Mouse (Mus musculus): ENCODE measurements around the gene Gfy. TPM values are rescaled to one million over a fixed set of nuclear protein-coding genes. Genes with fewer than 3 reads are reported as not detected.

Gfy gene
- total and polyA plus RNA-seq, 2 experiments from 2014 or later, result not detected

DNA sequence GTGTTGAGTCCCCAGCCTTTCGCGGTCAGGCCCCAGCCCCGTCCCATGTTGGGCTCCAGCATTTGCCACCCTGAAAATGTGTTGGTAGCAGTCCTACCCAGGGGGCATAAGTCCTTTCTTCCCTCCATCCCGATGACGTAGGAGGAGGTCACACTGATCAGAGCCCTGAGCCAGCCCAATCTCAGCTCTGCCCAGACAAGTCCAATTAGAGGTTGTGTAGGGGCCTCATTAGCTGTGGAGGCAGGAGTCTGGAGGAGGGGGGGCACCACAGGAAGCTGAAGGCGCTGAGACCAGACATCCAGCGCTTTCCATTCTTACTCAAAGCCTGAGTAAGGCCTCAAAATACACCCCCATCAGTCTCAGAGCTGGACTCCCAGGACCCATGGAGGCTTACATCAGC, 6.6 kb upstream of the Gfy start:
- Histone ChIP-seq H3K9ac (no peak overlapping the region), H3K4me2 (ENCODE audit: low read depth) (no peak overlapping the region)
- WGBS, result 57% methylated on average over 7 of the region's 7 CpGs

GRCm38 (mm10) chr7:45183672-45184071, 4.3 kb upstream of the Gfy start:
- WGBS, result 74% methylated on average over 7 of the region's 7 CpGs
- H3K9ac ChIP-seq, result no peak overlapping the region
- no peak overlapping the region for H3K27ac ChIP-seq (ENCODE audit: low read depth, low read length)
- peaks cover 61% of the 10 kb centered on the region for H3K27me3 ChIP-seq (ENCODE audit: insufficient read depth, low read length)
- no peak for ATAC-seq
- no peak overlapping the region for H3K4me2 ChIP-seq (ENCODE audit: low read depth)
- no peak for TF ChIP-seq CTCF (IDR thresholded peaks at IDR 0.05; ENCODE audit: low read depth)
- no peaks in the 10 kb centered on the region for H3K36me3 ChIP-seq (ENCODE audit: insufficient read depth)
- DNase-seq, result no peak
- no peaks in the 10 kb centered on the region for H3K9me3 ChIP-seq (ENCODE audit: low read length)
- H3K4me3 ChIP-seq (ENCODE audit: low read depth, low read length), result no peak overlapping the region
- H3K4me1 ChIP-seq (ENCODE audit: insufficient read depth), result no peaks in the 10 kb centered on the region

More for the DNA sequence above, 6.6 kb upstream of the Gfy start:
- H3K27me3 ChIP-seq (ENCODE audit: insufficient read depth, low read length), result peaks cover 39% of the 10 kb centered on the region
- no peak for ATAC-seq
- no peak for DNase-seq
- H3K4me3 ChIP-seq (ENCODE audit: low read depth, low read length), result no peak overlapping the region
- H3K9me3 ChIP-seq (ENCODE audit: low read length), result no peaks in the 10 kb centered on the region
- no peaks in the 10 kb centered on the region for H3K4me1 ChIP-seq (ENCODE audit: insufficient read depth)
- TF ChIP-seq CTCF (IDR thresholded peaks at IDR 0.05; ENCODE audit: low read depth), result no peak
- H3K27ac ChIP-seq (ENCODE audit: low read depth, low read length), result no peak overlapping the region
- no peaks in the 10 kb centered on the region for H3K36me3 ChIP-seq (ENCODE audit: insufficient read depth)

DNA sequence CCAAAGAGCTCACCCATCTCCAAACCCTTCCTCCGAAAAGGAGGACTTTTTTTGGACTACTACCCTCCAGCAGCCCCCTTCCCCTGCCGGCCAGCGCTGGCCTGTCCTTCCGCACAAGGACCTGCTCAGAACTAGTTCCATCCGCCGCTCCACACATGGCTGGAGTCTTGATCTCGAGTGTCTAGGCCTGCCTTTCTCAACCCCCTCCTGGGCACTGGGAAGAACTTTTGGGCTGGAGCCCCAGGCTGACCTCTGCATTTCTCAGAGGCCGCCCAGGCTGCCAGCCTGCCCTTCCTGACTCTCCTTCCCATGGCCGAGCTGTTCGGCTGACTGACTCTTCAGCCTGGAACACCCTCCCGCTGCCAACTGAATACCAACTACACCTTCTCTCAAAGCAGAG, 3.2 kb upstream of the Gfy start:
- H3K36me3 ChIP-seq (ENCODE audit: insufficient read depth), result no peaks in the 10 kb centered on the region
- DNase-seq (no peak), ATAC-seq (peak; percentile 6; the same call in 1 of the 2 replicates)
- peak overlapping the region; percentile 57 for H3K4me2 ChIP-seq (ENCODE audit: low read depth)
- H3K9me3 ChIP-seq (ENCODE audit: low read length), result no peaks in the 10 kb centered on the region
- no peak overlapping the region for H3K27ac ChIP-seq (ENCODE audit: low read depth, low read length)
- TF ChIP-seq CTCF (IDR thresholded peaks at IDR 0.05; ENCODE audit: low read depth), result no peak
- H3K4me1 ChIP-seq (ENCODE audit: insufficient read depth), result no peaks in the 10 kb centered on the region
- no peak overlapping the region for H3K9ac ChIP-seq
- H3K27me3 ChIP-seq (ENCODE audit: insufficient read depth, low read length), result peaks cover 72% of the 10 kb centered on the region
- 19% methylated on average over 11 of the region's 11 CpGs for WGBS
- peak overlapping the region; percentile 37 for H3K4me3 ChIP-seq (ENCODE audit: low read depth, low read length)

- Histone ChIP-seq H3K4me2 (ENCODE audit: low read depth) (peak overlapping the region; percentile 57), H3K9ac (no peak overlapping the region), H3K27me3 (ENCODE audit: insufficient read depth, low read length) (peaks cover 76% of the 10 kb centered on the region), H3K36me3 (ENCODE audit: insufficient read depth) (no peaks in the 10 kb centered on the region), H3K4me3 (ENCODE audit: low read depth, low read length) (peak overlapping the region; percentile 37), H3K4me1 (ENCODE audit: insufficient read depth) (no peaks in the 10 kb centered on the region), H3K27ac (ENCODE audit: low read depth, low read length) (no peak overlapping the region), H3K9me3 (ENCODE audit: low read length) (no peaks in the 10 kb centered on the region)
- DNase-seq (peak; percentile 87), ATAC-seq (peak; percentile 98)
- WGBS, result under 1% methylated on average over 34 of the region's 34 CpGs
- no peak for TF ChIP-seq CTCF (IDR thresholded peaks at IDR 0.05; ENCODE audit: low read depth)
Observed at GRCm38 (mm10) chr7:45182199-45182601, 2.8 kb upstream of the Gfy start.

- Histone ChIP-seq H3K36me3 (ENCODE audit: insufficient read depth) (no peaks in the 10 kb centered on the region), H3K4me3 (ENCODE audit: low read depth, low read length) (peak overlapping the region; percentile 37)
Observed at GRCm38 (mm10) chr7:45181540-45181939, 2.2 kb upstream of the Gfy start.

DNA sequence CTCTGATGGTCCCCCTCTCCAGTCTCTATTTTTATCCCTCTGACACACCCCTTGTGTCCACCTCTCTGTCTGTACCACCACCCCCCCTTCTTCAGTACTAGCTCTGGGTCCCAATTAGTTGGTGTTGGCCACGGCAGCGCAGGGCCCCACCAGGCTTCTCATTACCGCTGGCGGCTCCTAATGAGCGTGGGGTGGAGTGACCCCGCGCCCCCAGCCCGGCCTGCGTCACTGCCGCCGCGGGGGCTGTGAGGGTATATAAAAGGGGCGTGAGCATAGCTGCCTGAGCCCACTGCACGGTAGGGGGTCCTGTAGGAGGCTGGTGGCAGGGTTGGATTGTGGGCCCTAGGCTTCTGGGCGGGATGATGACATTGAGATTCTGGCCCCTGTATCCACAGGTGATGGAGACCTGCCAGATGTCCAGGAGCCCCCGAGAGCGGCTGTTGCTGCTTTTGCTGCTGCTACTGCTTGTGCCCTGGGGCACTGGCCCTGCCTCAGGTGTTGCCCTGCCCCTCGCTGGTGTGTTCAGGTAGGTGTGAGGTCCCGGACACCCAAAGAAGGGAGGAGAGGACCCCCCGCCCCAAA, 1.6 kb upstream of the Gfy start, which contains the start of gene Pth2:
Gene Pth2 (plus strand): TSS at position 100 of the 582 bp plus-strand sequence.
- DNase-seq (no peak), ATAC-seq (no peak)
- no peak for TF ChIP-seq CTCF (IDR thresholded peaks at IDR 0.05; ENCODE audit: low read depth)
- Histone ChIP-seq H3K4me3 (ENCODE audit: low read depth, low read length) (peak within 1 kb of the TSS; percentile 37), H3K27ac (ENCODE audit: low read depth, low read length) (no peak within 1 kb of the TSS), H3K9me3 (ENCODE audit: low read length) (no peaks in the 10 kb centered on the region), H3K4me2 (ENCODE audit: low read depth) (peak within 1 kb of the TSS; percentile 57), H3K36me3 (ENCODE audit: insufficient read depth) (no peaks in the 10 kb centered on the region), H3K4me1 (ENCODE audit: insufficient read depth) (no peaks in the 10 kb centered on the region; the same call in 1 of the 2 replicates), H3K27me3 (ENCODE audit: insufficient read depth, low read length) (peaks cover 84% of the 10 kb centered on the region), H3K9ac (no peak within 1 kb of the TSS)
- WGBS, result 8% methylated on average over 20 of the region's 20 CpGs

More at GRCm38 (mm10) chr7:45181540-45181939, 2.2 kb upstream of the Gfy start:
- Histone ChIP-seq H3K9me3 (ENCODE audit: low read length) (no peaks in the 10 kb centered on the region), H3K4me1 (ENCODE audit: insufficient read depth) (no peaks in the 10 kb centered on the region), H3K27ac (ENCODE audit: low read depth, low read length) (no peak overlapping the region), H3K9ac (no peak overlapping the region), H3K4me2 (ENCODE audit: low read depth) (peak overlapping the region; percentile 57), H3K27me3 (ENCODE audit: insufficient read depth, low read length) (peaks cover 81% of the 10 kb centered on the region)
- WGBS, result 3% methylated on average over 34 of the region's 35 CpGs
- DNase-seq (no peak), ATAC-seq (no peak)
- TF ChIP-seq CTCF (IDR thresholded peaks at IDR 0.05; ENCODE audit: low read depth), result peak; percentile 32; the same call in 1 of the 2 replicates

GRCm38 (mm10) chr7:45178550-45178949, 819 bp downstream of the Gfy start:
- no peaks in the 10 kb centered on the region for H3K9me3 ChIP-seq (ENCODE audit: low read length)
- H3K27ac ChIP-seq (ENCODE audit: low read depth, low read length), result no peak overlapping the region
- no peak for DNase-seq
- TF ChIP-seq CTCF (IDR thresholded peaks at IDR 0.05; ENCODE audit: low read depth), result no peak
- no peak overlapping the region for H3K4me3 ChIP-seq (ENCODE audit: low read depth, low read length)
- H3K36me3 ChIP-seq (ENCODE audit: insufficient read depth), result no peaks in the 10 kb centered on the region
- no peak overlapping the region for H3K4me2 ChIP-seq (ENCODE audit: low read depth)
- H3K27me3 ChIP-seq (ENCODE audit: insufficient read depth, low read length), result peaks cover 91% of the 10 kb centered on the region
- WGBS, result 32% methylated on average over 7 of the region's 7 CpGs
- H3K9ac ChIP-seq, result no peak overlapping the region
- H3K4me1 ChIP-seq (ENCODE audit: insufficient read depth), result no peaks in the 10 kb centered on the region; the same call in 1 of the 2 replicates
- ATAC-seq, result no peak

All from forebrain, postnatal 0 days (tissue).